Mouse (Mus musculus) small intestine, adult 10 weeks (tissue): ENCODE measurements around the gene Anapc5. TPM values are rescaled to one million over a fixed set of nuclear protein-coding genes. Genes with fewer than 3 reads are reported as not detected.

Experiments used
- polyA plus RNA-seq: library from polyadenylated mRNA; stranded (reverse); fragments of 350-450 nt; fragmentation: Illumina TruSeq; extraction: RNeasy Lipid Tissue Mini Kit (QIAGEN cat#74804); gene quantifications from one replicate; pipeline ENCODE4 v1.2.3, GENCODE M21; 2014; ENCODE audit warnings: low replicate concordance

The Anapc5 gene
- polyA plus RNA-seq = 97.0 TPM

DNA sequence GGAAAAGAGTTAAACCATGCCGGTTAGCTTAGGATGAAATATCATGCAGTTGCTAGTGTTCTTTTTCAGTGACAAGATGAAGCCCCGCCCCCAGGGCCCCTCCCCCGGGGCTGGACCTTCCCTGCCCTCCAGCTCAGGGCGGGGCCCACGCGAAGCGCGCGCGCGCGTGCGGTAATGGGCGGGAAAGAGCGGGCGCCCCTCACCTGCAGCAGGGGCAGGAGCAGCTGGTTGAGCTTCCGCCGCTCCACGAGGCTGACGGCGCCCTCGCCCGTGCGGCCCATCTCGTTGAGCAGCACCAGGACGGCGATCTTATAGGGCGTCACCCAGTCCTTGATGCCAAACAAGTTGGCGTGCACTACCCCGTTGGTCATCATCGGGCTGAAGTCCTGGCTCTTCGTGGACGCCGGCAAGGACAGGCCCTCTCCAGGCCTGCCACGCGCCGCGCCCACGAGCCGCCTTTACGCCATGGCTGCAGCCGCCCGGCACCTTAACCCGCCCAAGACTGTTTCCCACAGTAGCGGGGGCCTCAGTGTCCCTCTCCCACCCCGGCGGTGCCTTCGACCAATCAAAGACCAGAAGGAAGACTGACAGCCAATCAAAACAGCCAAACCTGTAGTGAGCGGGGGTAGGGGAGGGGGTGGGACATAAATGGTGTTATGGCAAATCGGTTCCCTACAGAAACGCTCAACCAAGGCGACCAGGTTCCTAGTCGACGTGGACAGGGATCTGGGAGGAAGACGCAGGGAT, at the start of gene Anapc5:
Anapc5 (minus strand) TSS at position 563 of the 747 bp plus-strand sequence.

DNA sequence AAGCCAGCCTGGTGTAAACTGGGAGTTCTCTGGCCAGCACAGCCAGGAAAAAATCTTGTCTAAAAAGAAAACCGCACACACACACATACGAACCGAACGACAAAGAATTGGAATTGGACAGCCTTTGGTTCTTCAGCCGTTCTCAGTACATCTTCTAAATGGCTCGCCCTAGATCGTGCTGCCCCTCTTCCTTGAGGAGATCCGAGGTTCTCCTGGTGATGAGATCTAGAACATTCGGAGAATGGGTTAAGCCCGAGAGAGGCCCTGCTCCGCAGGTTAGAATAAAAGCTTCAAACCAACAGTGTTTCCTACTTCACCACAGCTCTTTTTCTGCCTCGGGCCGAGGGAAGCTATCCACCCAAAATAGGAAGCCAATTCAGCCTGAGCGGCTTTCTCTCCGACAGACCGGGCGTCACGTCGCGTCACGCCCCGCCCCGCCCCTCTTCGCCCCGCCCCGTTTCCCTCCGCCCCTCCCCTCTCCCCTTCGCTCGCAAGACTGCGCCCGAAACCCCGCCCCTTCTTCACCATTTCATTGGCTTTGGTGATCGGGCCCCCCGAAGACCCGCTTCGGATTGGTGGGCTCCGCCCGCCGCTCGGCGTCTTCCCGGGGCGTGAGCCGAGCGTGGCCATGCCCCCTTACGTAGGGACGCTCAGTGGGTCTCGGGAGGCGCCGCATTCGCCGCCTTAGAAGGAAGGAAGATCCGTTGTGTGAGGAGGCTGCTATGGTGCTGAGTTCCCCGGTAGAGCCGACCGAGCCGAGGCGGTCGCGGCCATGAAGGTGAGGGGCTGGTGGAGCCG, 28.6 kb upstream of the Anapc5 start, which contains the start of gene Rnf34:
Rnf34 (plus strand) TSS at position 528 of the 798 bp plus-strand sequence.

DNA sequence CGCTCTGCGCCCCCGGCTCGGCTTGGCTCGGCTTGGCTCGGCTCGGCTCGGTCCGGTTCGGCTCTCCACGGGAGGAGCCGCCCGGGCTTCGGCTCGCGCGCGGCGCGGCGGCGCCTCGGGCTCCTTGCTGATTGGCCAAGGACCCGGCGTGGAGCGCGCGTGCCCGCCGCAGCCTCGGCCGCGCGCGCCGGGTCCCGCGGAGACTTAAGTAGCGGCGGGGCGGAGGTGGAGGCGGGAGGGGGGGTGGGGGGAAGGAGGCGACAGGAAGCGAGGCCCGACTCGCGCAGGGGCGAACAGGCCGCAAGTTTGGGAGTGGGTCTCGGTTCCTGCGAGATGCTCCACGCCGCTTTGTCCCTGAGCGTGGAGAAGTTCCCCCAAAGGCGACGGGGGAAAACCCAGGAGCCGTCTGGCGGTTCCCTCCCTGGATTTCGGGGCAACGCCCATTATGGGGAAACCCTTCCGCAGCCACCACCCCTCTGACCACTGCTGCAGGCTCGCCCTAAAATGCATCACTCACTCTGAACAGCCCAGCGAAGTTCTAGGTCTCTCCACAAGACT, 41.8 kb downstream of the Anapc5 start, which contains the start of gene Camkk2:
Camkk2 (minus strand) TSS at position 133 of the 558 bp plus-strand sequence.

Other genes starting within 250 kb of the Anapc5 start
- 4.4 TPM for gene Ift81, start 206.8 kb downstream of the Anapc5 start, polyA plus RNA-seq
- gene P2rx7, start 177.4 kb downstream of the Anapc5 start, polyA plus RNA-seq = 2.5 TPM
- gene P2rx4, start 113.8 kb downstream of the Anapc5 start, polyA plus RNA-seq = 9.6 TPM
- gene Camkk2, start 41.9 kb downstream of the Anapc5 start, polyA plus RNA-seq = 3.0 TPM
- 7.6 TPM for gene Rnf34, start 28.7 kb upstream of the Anapc5 start, polyA plus RNA-seq
- gene Kdm2b, start 168.5 kb upstream of the Anapc5 start, polyA plus RNA-seq = 14.6 TPM
- gene Orai1, start 193.7 kb upstream of the Anapc5 start, polyA plus RNA-seq = 2.3 TPM
- gene Morn3, start 225.7 kb upstream of the Anapc5 start, polyA plus RNA-seq = not detected
- not detected for gene Tmem120b, start 247.1 kb upstream of the Anapc5 start, polyA plus RNA-seq